Mouse (Mus musculus): ENCODE data around the gene Gtpbp1.

Gtpbp1 gene

GRCm38 (mm10) chr15:79727840-79728239 lies 37.2 kb downstream of the Gtpbp1 start:
- DNase-seq = no peak

DNA sequence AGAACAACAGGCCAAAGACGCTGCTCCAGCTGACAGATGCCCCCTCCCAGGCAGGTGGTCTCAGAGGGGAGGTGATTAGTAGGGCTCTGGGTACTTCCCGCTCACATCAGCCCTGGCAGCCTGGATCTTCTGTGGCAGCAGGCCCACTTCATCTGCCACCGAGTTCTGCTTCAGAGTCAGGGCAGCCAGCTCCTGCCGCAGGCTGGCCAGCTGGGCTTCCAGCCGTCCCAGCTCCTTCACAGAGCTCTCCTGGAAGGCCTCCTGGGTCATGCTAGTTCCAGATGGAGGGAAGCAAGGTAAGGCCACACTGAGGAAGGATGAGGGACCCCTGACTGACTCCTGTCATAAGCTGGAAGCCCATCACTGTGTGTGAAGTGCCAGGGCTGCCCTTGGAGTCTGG lies 37.7 kb downstream of the Gtpbp1 start:
- DNase-seq = no peak

- DNase-seq = no peak
Observed at GRCm38 (mm10) chr15:79728731-79729388, 38.2 kb downstream of the Gtpbp1 start.

- DNase-seq = no peak
Observed at GRCm38 (mm10) chr15:79731554-79731953, 40.9 kb downstream of the Gtpbp1 start.

GRCm38 (mm10) chr15:79733192-79733591 lies 42.5 kb downstream of the Gtpbp1 start:
- no peak for DNase-seq

- no peak for DNase-seq
Observed at GRCm38 (mm10) chr15:79733640-79734039, 43.0 kb downstream of the Gtpbp1 start.

DNA sequence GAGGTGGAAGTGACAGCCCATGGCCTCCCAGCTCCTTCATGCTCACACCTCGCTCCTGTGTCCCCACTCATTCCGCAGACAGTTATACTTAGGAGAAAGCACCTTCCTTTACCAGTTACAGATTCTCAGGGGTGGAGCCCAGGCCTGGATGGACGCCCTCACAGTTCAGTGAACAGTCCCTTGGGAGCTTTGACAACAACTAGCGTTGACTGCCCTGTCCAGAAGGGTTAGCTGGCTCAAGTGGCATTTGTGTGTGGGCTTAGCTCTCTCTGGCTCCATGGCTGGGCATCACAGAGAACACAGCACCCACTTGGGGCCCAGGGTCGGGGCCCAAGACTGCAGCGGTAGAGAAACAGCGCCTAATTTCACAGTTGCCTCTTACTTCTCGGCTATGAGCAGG lies 43.7 kb downstream of the Gtpbp1 start:
- no peak for DNase-seq

DNA sequence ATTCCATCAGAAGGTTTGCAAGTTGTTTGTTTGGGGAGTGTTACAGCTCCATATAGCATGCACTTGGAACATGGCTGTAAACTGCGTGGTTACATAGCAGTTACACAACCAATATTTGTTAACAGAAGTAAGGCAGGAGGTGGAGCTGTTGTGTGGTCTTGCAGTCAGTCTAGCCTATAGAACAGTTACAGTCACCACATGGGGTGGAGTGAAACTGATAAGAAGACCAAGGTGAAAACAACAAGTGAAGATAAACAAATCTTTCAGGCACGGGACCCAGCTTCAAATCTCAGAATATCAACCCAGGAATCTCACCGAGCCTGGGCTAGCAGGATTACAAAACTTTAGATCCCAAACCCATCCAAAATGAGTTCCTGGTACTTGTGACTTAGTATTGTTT lies 50.1 kb downstream of the Gtpbp1 start:
- DNase-seq = no peak

DNA sequence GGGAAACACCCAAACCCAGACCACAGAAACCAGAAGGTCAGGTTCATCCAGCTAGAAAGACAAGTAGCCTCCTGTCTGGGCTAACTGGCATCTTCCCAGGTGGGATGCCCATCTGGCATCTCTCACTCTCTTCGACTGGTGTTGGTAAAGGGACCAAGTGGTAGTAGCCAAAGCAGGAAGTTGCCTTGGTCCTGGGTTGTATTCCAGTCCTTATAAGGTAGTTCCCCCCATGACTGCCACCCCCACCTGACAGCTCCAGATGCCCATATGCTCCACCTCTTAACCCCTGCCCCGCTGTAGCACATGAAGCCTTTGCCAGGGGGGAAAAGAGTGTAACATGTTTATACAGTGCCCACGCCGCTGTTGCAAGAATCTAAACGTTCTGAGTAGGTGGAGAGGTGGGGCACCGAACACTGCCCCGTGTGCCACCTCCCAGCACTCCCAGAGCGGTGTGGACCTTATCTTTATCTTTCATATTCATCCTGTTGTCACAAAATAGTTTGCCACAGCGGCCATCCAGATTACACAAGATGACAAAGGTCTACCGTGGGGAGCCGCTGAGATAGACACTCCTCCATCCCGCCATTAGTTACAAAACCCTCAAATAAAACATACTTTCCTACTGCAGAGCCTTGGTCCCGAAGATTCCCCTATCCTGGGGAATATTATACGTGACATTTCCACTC lies 50.7 kb downstream of the Gtpbp1 start:
- DNase-seq = peak in 1 of 2 experiments; percentile 40

DNA sequence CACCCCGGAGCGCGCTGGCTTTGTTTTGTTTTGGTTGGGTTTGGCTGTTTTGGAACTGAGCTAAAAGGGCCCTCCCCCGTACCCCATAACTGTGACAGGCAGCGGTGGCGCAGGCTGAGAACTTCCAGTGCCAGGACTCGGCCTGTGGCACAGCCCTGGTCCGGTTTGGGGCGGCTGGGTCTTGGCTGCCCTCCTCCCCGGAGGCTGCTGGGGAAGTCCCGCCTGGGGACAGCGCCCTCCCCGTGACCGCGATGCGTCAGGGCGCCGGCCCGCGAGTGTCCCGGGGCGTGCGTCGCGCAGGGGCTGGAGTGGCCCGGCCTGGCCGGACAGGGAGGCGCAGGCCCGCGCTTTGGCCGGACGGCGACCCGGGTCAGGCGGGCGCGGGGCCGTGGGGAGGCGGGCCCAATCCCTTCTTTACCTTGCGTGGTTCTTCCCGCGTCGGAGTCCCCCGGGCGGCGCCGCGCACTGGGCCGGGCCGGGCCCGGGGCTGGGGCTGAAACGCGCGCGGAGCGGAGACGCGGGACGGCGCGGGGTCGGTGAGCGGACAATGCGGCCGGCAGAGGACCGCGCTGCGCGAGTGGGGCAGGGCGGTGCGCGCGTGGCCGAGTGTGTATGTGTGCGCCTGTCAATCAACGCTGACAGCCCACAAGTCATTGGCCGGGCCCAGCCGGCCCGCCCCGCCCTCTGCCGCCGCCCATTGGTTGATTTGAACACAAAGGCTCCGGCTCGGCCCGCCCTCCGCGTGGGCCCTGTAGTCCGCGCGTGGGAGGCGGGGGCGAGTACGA lies 51.5 kb downstream of the Gtpbp1 start, which contains the start of gene Sun2:
Gene Sun2, minus strand, starts transcription at position 616 of the 785 bp plus-strand sequence.
- peak; percentile 94 to 96 for DNase-seq

- no peak for DNase-seq
Observed at GRCm38 (mm10) chr15:79742706-79743023, 52.0 kb downstream of the Gtpbp1 start.

GRCm38 (mm10) chr15:79744001-79744400 lies 53.4 kb downstream of the Gtpbp1 start:
- DNase-seq = no peak

GRCm38 (mm10) chr15:79744742-79745141 lies 54.1 kb downstream of the Gtpbp1 start:
- DNase-seq = peak in 1 of 2 experiments; percentile 28

- no peak for DNase-seq
Observed at GRCm38 (mm10) chr15:79745312-79745711, 54.7 kb downstream of the Gtpbp1 start.

DNA sequence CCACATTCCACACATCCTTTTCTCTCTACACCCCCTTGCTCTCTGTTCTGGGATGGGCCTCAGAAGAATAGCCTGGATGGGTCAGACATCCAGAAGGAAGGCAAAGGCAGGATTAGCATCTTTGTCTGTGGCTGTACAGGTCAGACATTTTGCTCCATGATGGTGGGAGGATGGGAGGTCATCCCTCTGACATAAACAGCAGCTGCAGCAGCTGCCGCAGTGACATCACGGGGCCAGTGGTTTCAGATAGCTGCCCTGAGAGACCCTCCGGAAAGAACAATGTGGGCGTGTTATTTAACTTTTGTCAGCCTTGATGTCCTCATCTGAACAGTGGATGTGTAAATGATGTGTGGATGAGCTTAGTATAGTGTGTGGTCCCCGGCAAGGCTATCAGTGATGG lies 55.2 kb downstream of the Gtpbp1 start:
- no peak for DNase-seq

GRCm38 (mm10) chr15:79747998-79748397 lies 57.4 kb downstream of the Gtpbp1 start:
- DNase-seq = peak; percentile 76 to 83

- DNase-seq = no peak
Observed at GRCm38 (mm10) chr15:79749162-79749561, 58.5 kb downstream of the Gtpbp1 start.

DNA sequence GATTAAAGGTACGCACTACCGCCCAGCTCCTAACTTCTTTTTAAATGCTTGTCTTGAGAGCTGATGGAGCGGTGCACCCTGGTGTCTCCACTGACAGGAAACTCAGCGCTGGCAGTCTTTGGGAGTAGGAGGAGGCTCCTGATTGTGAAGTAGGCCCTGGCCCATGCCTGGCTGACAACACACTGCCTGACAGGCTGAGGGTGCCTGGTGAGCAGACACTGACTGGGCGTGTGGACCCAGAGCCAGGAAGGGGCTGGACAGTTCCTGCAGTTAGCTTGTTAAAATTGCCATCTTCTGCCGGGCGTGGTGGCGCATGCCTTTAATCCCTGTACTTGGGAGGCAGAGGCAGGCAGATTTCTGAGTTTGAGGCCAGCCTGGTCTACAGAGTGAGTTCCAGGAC lies 59.6 kb downstream of the Gtpbp1 start:
- no peak for DNase-seq

- no peak for DNase-seq
Observed at GRCm38 (mm10) chr15:79751772-79752171, 61.1 kb downstream of the Gtpbp1 start.

GRCm38 (mm10) chr15:79752742-79753419 lies 62.2 kb downstream of the Gtpbp1 start:
- DNase-seq = peak; percentile 84 to 86

DNA sequence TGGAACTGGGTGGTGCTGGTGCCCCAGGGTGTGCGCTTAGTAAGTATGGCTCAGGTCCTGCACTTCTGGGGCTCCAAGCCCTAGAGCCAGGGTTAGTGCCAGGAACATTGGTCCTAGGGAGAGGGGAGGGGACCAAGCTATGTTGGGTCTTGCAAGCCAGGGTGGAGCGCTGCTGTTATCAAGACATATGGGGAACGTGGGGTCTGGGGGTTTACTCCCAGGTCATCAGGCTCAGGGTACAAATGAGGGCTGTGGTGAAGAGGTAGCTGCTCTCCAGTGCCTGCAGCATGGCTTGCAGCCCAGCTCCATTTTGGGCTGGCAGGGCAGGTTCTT lies 62.7 kb downstream of the Gtpbp1 start:
- DNase-seq = no peak

DNA sequence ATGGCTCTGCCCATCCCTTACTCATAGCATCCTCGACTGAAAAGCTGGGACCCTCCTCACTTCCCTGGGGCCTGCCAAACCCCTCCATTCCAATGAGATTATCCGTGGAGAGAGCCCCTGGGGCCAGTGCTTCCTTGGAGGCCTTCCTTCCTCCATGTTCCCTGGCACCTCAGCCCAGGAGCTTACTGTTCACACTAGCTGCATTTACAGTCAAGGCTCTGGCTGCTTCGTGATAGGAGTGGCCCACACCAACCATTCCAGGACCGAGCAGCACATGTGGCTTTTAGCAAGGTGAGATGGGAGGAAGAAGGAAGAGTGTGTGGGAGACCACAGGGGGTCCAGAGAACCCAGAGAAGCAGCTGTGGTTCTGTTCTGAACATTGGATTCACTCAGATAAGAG lies 63.2 kb downstream of the Gtpbp1 start:
- no peak for DNase-seq

- DNase-seq = no peak
Observed at GRCm38 (mm10) chr15:79755176-79755575, 64.5 kb downstream of the Gtpbp1 start.
